Mouse (Mus musculus) G1E (cell line): ENCODE measurements at regions not wholly inside any gene's neighbourhood (a gene's known extent, or its start where the extent isn't known, plus 50 kb on each side); places are given as distances from the start of the nearest gene placed in this dataset.

Experiments used
- ATAC-seq: 2 replicates; pipeline ENCODE4 v1.8.0; 2016; ENCODE audit warnings: mild to moderate bottlenecking; ENCODE audit not compliant: insufficient number of reproducible peaks, poor library complexity, low FRiP score, severe bottlenecking; ENCODE audit errors: extremely low read depth
- DNase-seq: peaks from one replicate; pipeline ENCODE4 v3.0.0; 2012; ENCODE audit warnings: low spot score
- H3K27me3 ChIP-seq: 2 replicates; pipeline ENCODE4 v1.6.1; 2012; ENCODE audit warnings: mild to moderate bottlenecking, low read length, inconsistent platforms; ENCODE audit not compliant: insufficient read depth
- H3K36me3 ChIP-seq: replicated peaks from 2 replicates; pipeline ENCODE3; 2012; ENCODE audit warnings: mild to moderate bottlenecking, inconsistent platforms
- H3K4me1 ChIP-seq: 2 replicates; pipeline ENCODE4 v1.6.1; 2012; ENCODE audit warnings: low read depth, low read length, inconsistent platforms, mixed read lengths; ENCODE audit not compliant: insufficient read depth
- H3K4me3 ChIP-seq: 2 replicates; pipeline ENCODE4 v1.5.1; 2012; ENCODE audit warnings: low read depth, mild to moderate bottlenecking, inconsistent platforms, low read length, moderate library complexity, mixed read lengths
- H3K9me3 ChIP-seq: replicated peaks from 2 replicates; pipeline ENCODE4 v1.6.1; 2012; ENCODE audit warnings: inconsistent platforms
- CTCF ChIP-seq: IDR thresholded peaks from 2 replicates; pipeline ENCODE4 v1.5.1; 2012; ENCODE audit warnings: low read depth, low read length, inconsistent platforms, mixed read lengths
- GATA1 ChIP-seq: IDR thresholded peaks from 2 replicates; pipeline ENCODE4 v1.6.1; 2012; ENCODE audit warnings: borderline replicate concordance, low read length, inconsistent platforms, mixed read lengths
- GATA2 ChIP-seq: IDR thresholded peaks from 2 replicates; pipeline ENCODE4 v1.6.1; 2012; ENCODE audit warnings: low read depth, low read length, inconsistent platforms, borderline replicate concordance
- POLR2AphosphoS5 ChIP-seq: IDR thresholded peaks from 2 replicates; pipeline ENCODE4 v1.6.1; 2012; ENCODE audit warnings: low read depth, low read length, inconsistent platforms; ENCODE audit not compliant: insufficient replicate concordance
- TAL1 ChIP-seq: conservative IDR thresholded peaks from 2 replicates; pipeline ENCODE4 v1.6.1; 2012; ENCODE audit warnings: low read depth, low read length, inconsistent platforms, mixed read lengths

DNA sequence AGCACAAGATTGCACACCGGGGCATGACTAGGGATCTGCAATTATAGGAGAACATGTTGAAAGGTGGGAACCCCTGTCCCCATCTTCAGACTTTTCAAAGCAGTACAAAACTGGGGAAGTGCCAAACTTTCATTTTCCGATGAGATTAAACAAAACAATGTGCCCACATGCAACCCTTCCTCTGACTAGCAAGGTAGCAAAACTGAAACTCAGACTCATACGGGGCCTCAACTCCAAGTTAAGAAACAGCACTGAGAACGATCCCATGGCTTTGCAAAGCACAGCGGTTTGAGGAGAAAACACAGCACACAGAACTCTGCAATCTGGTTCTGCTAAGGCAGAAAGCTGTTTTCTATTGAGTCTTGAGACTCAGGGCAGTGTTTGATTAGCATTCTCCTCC is 388.9 kb upstream of the Intu start:
- no peak for TF ChIP-seq GATA1
- no peak for TF ChIP-seq POLR2AphosphoS5
- TF ChIP-seq GATA2, result no peak
- TF ChIP-seq TAL1, result no peak
- TF ChIP-seq CTCF, result no peak
- no peaks in the 10 kb centered on the region for H3K36me3 ChIP-seq
- DNase-seq (no peak), ATAC-seq (no peak)
- H3K27me3 ChIP-seq, result no peaks in the 10 kb centered on the region
- no peaks in the 10 kb centered on the region for H3K4me1 ChIP-seq
- no peak overlapping the region for H3K4me3 ChIP-seq
- no peaks in the 10 kb centered on the region for H3K9me3 ChIP-seq

DNA sequence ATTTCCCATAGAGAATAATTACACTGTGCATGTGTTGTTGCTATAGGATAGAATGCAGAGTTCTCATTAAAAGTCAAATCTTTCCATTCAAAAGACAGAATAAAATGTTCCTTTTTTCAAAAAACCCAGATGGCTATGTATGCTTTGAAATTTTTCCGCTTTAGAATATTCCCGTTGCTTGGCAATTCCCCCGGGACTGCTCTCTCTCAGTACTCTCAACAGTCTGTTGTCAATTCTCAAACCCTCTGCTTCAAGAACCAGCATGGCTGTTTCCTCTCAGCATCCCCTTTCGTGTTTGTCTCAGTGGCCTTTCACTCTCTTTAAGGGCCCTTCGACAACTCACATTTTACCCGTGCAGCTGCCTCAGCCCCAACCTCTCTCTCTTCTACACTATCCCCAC is 372.5 kb upstream of the Intu start:
- no peak overlapping the region for H3K4me3 ChIP-seq
- H3K36me3 ChIP-seq, result no peaks in the 10 kb centered on the region
- H3K4me1 ChIP-seq, result no peaks in the 10 kb centered on the region
- no peak for TF ChIP-seq GATA1
- TF ChIP-seq GATA2, result no peak
- TF ChIP-seq POLR2AphosphoS5, result no peak
- no peak for TF ChIP-seq CTCF
- no peak for TF ChIP-seq TAL1
- H3K9me3 ChIP-seq, result no peaks in the 10 kb centered on the region
- DNase-seq (no peak), ATAC-seq (no peak)
- H3K27me3 ChIP-seq, result no peaks in the 10 kb centered on the region

DNA sequence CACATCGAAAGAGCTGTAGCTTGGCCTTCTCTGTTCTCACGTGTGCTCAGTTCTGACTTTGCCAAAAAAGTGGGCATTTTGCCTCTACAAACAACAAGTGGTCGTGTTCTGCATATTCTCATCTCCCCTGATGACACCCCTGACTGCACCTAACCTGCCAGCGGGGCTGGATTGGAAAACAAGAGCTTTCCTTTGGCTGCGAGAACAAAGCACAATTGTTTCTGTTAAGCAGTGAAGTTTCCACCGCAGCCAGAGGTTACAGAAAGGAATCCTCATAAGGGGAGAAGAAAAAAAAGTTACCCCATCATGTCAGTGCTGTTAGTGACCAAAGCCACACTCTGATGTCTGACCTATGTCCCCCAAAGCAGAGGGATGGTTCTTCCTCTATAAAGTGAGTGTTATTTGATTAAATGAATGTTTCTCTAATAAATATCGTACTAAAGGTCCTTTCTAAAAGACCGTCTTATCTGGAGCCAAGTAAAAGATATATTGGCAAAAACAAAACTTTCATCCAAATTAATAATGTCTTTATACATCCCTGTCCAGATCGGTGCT is 371.4 kb upstream of the Intu start:
- Histone ChIP-seq H3K27me3 (no peaks in the 10 kb centered on the region), H3K36me3 (no peaks in the 10 kb centered on the region), H3K4me1 (no peaks in the 10 kb centered on the region), H3K4me3 (no peak overlapping the region), H3K9me3 (no peaks in the 10 kb centered on the region)
- DNase-seq, result no peak
- ATAC-seq, result no peak
- TF ChIP-seq GATA2 (no peak), TAL1 (no peak), GATA1 (no peak), POLR2AphosphoS5 (no peak), CTCF (no peak)

DNA sequence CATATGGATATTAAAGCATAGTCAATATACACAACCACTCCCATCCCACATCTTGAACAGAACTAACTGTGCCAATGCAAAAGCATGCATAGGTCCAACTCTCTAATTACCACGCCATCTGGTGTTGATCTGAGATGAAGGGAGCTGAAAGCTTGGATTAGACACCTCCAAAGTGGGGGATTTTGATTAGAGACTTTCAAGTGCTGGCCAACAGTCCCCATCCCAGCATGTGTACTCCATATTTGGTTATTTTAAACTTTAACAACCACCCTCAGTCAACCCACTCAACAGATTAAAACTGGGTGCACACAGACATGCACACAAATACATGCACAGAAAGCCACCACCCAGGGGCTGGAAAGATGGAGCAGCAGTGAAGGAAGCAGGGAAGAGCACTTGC is 366.9 kb upstream of the Intu start:
- no peaks in the 10 kb centered on the region for H3K9me3 ChIP-seq
- ATAC-seq (no peak), DNase-seq (no peak)
- H3K4me1 ChIP-seq, result no peaks in the 10 kb centered on the region
- H3K27me3 ChIP-seq, result no peaks in the 10 kb centered on the region
- no peak overlapping the region for H3K4me3 ChIP-seq
- TF ChIP-seq POLR2AphosphoS5 (no peak), CTCF (no peak), GATA1 (no peak), GATA2 (no peak), TAL1 (no peak)
- H3K36me3 ChIP-seq, result no peaks in the 10 kb centered on the region

DNA sequence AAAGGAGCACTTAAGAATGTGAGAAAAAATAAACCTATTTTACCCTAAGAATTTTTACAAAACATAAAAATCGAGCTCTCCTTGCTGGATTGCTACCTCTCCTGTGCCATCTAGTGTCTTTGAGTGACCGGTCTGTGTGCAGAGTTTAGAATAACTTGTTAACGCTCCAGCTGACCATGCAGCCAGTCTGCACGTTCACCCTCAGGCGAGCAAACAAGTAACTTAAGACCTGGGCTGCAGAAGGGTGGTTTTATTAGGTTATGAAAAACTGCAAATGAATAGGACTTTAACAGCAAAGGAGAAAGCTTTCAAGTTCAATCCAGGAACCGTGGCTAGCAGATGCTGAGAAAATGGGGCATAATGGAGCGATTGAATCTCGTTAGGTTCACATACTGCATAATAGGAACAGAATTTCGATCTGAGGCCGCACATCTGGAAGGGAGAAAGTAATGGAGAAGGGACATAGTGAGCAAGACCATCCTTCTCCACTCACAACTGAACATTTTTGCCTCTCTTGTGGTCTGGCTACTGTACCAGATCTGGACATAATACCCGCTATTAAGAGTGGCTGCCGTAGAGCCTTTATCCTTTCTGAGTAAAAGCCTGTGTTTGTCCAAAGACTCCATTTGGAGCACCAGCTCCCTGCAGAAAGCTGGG is 363.0 kb upstream of the Intu start:
- TF ChIP-seq GATA2 (no peak), POLR2AphosphoS5 (no peak), TAL1 (no peak), CTCF (no peak), GATA1 (no peak)
- Histone ChIP-seq H3K36me3 (no peaks in the 10 kb centered on the region), H3K9me3 (no peaks in the 10 kb centered on the region), H3K4me3 (no peak overlapping the region), H3K4me1 (no peaks in the 10 kb centered on the region), H3K27me3 (no peaks in the 10 kb centered on the region)
- ATAC-seq, result no peak
- DNase-seq, result no peak

DNA sequence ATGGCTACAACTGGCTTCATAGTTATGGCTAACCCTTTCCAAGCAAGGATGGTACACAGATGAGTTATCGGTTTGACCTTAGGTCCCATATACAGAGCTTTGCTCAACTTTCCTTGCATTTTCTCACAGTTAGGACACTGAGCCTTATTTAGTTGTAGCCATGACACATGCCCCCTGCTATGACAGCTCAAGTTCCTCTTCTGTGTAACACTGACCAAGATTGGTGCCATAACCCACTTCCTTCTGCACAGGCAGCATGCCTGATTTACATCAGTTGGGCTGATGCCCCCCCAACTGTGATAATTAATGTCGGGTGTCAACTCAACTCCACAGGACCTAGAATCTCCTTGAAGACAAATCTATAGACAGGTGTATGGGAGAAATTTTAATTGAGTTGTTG is 361.5 kb upstream of the Intu start:
- DNase-seq (no peak), ATAC-seq (no peak)
- TF ChIP-seq GATA2 (no peak), GATA1 (no peak), TAL1 (no peak), POLR2AphosphoS5 (no peak), CTCF (no peak)
- Histone ChIP-seq H3K4me1 (no peaks in the 10 kb centered on the region), H3K9me3 (no peaks in the 10 kb centered on the region), H3K27me3 (no peaks in the 10 kb centered on the region), H3K4me3 (no peak overlapping the region), H3K36me3 (no peaks in the 10 kb centered on the region)
